Mouse (Mus musculus) E14TG2a.4 (cell line): ENCODE measurements around the gene Pmm1.

ENCODE experiments used
- CTCF ChIP-seq: conservative IDR thresholded peaks from 2 replicates; pipeline ENCODE4 v1.5.1; 2014; ENCODE audit warnings: low read length
- NANOG ChIP-seq: IDR thresholded peaks from 2 replicates; pipeline ENCODE4 v1.6.1; 2014; ENCODE audit warnings: borderline replicate concordance, low read length, mixed read lengths
- POU5F1 ChIP-seq: IDR thresholded peaks from 2 replicates; pipeline ENCODE4 v1.6.1; 2014; ENCODE audit warnings: low read length, borderline replicate concordance

DNA sequence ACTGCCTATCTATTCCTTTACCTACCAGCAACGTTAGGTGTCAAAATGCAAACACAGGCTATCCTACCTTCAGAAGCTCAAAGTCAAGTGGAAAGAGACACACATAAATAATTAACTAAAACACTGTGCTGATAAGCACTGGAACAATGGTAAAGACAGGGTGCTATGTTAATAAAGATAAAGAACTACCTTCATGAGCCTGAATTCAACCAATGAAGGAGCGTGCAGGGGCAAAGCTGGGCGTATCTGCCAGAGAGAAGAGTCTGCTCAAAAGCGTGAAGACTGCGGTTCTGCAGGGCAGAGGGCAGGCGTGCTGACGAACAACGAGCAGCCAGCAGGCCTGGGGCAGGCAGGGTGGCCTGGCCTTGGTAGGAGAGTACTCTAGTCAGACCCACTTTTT, 43.5 kb upstream of the Pmm1 start:
- TF ChIP-seq CTCF, result no peak
- TF ChIP-seq NANOG, result no peak
- TF ChIP-seq POU5F1, result no peak
